Mouse (Mus musculus) hindbrain, embryonic 14.5 days (tissue): ENCODE results near the gene Trpm1. TPM values are rescaled to one million over a fixed set of nuclear protein-coding genes. Genes with fewer than 3 reads are reported as not detected.
"Not testable (repeated sequence)": the region's sequence is repeated elsewhere in the genome, so short reads cannot be mapped to it uniquely, and the experiment has no call there.

ENCODE experiments used
- ATAC-seq: fragments of 200-750 bp; cut with Nextera tagmentation; 2 replicates; pipeline ENCODE4 v1.8.0; 2017; ENCODE audit warnings: moderate number of reproducible peaks, mild to moderate bottlenecking, moderate TSS enrichment, moderate library complexity; ENCODE audit not compliant: low FRiP score
- DNase-seq: peaks from one replicate; pipeline ENCODE4 v3.0.0-alpha.2; 2015; ENCODE audit warnings: low spot score
- H3K27ac ChIP-seq: fragments of 300-500 bp; sonication (generic); 2 replicates; pipeline ENCODE4 v1.5.1; 2014; ENCODE audit warnings: mild to moderate bottlenecking, moderate library complexity
- H3K27me3 ChIP-seq: fragments of 300-500 bp; sonication (generic); 2 replicates; pipeline ENCODE4 v1.6.1; 2014; ENCODE audit warnings: mild to moderate bottlenecking, low read length, mixed read lengths; ENCODE audit not compliant: control insufficient read depth, insufficient read depth
- H3K36me3 ChIP-seq: fragments of 300-500 bp; sonication (generic); replicated peaks from 2 replicates; pipeline ENCODE4 v1.6.1; 2014; ENCODE audit not compliant: control insufficient read depth, insufficient read depth
- H3K4me1 ChIP-seq: fragments of 300-500 bp; sonication (generic); replicated peaks from 2 replicates; pipeline ENCODE4 v1.6.1; 2014; ENCODE audit warnings: antibody characterized with exemption, low read length, mixed read lengths; ENCODE audit not compliant: control insufficient read depth, insufficient read depth
- H3K4me2 ChIP-seq: fragments of 300-500 bp; sonication (generic); replicated peaks from 2 replicates; pipeline ENCODE4 v1.6.1; 2014; ENCODE audit warnings: mild to moderate bottlenecking, moderate library complexity
- H3K4me3 ChIP-seq: fragments of 300-500 bp; sonication (generic); replicated peaks from 2 replicates; pipeline ENCODE4 v1.5.1; 2014; ENCODE audit warnings: mild to moderate bottlenecking, low read length
- H3K9ac ChIP-seq: fragments of 300-500 bp; sonication (generic); 2 replicates; pipeline ENCODE4 v1.6.1; 2014
- H3K9me3 ChIP-seq: fragments of 300-500 bp; sonication (generic); 2 replicates; pipeline ENCODE4 v1.6.1; 2016; ENCODE audit warnings: low read length; ENCODE audit not compliant: control insufficient read depth
- WGBS: fragments of 180-500 bp; shearing (Covaris S2); extraction: QIAGEN DNeasy Blood & Tissue Kit; methylation state at CpG from one replicate; pipeline ENCODE4 v1.1.7; 2014; 5-methylcytosine and 5-hydroxymethylcytosine counted together
- polyA plus RNA-seq: library from polyadenylated mRNA; unstranded; fragments of >200 nt; fragmentation: Nextera tagmentation; extraction: Ambion mirVana; gene quantifications from 2 replicates; pipeline ENCODE4 v1.2.1, GENCODE M21; 2014

Gene Trpm1
- 0.12 and 0.23 TPM in 2 replicates for polyA plus RNA-seq

DNA sequence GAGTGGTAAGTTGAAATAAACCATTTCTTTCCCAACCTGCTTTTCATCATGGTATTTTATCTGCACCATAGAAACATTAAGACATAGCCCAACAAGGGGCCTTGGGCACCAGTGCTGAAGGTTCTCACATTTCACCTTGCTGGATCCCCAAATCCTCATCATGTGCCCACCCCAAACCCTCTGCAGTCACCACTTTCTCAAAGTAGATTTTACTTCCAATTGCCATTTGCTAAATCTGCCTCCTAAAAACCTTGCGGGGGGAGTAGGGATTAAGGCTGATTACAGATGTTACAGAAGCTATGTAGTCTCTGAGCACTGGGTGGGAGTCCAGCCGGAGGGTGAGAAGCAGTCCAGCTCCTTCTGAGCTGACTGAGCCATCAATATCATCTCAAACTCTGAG is at the start of gene Trpm1:
TSS of gene Trpm1 (plus strand) at position 301 of the 400 bp plus-strand sequence.
- Histone ChIP-seq H3K9me3 (no peaks in the 10 kb centered on the region), H3K4me3 (no peak within 1 kb of the TSS), H3K9ac (no peak within 1 kb of the TSS), H3K4me2 (no peak within 1 kb of the TSS), H3K4me1 (peaks cover 7% of the 10 kb centered on the region; the same call in 1 of the 2 replicates), H3K36me3 (no peaks in the 10 kb centered on the region), H3K27me3 (no peaks in the 10 kb centered on the region), H3K27ac (no peak within 1 kb of the TSS)
- 91% methylated on average over 2 of the region's 2 CpGs for WGBS
- ATAC-seq (no peak), DNase-seq (no peak)

DNA sequence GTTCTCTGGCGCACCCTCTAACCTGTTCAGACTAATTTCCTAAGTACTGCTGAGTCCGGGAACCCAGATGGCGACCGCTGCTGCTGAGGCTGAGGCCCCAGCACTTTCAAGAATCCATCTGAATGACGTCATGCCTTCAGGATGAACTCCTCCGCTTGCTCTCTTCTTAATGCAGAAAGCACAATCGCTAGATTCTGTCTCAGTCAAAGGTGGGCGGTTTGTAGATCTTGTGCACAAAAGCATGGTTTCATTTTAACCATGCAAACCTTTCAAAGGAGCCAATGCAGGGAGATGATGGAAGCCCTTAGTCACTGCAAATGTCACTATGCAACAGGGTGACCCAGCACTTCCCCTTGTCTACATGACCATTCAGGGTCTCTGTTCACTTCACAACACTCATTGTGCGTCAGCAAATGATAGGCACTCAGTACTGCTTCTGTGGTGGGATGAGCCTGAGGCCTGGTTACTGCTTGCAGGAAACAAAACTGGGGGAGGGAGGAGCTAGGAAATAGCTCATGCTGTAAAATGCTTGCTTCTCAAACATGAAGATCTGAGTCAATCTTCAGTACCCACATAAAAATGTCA is 31.4 kb upstream of the Trpm1 start:
- H3K27me3 ChIP-seq = no peaks in the 10 kb centered on the region
- WGBS = 82% methylated on average over 9 of the region's 9 CpGs
- H3K36me3 ChIP-seq = no peaks in the 10 kb centered on the region
- H3K9ac ChIP-seq = no peak overlapping the region
- ATAC-seq = no peak
- no peaks in the 10 kb centered on the region for H3K4me1 ChIP-seq
- H3K4me2 ChIP-seq = no peak overlapping the region
- no peak overlapping the region for H3K27ac ChIP-seq
- H3K4me3 ChIP-seq = no peak overlapping the region
- no peak for DNase-seq
- H3K9me3 ChIP-seq = no peaks in the 10 kb centered on the region

- Histone ChIP-seq H3K36me3 (no peaks in the 10 kb centered on the region), H3K4me1 (no peaks in the 10 kb centered on the region), H3K27ac (no peak overlapping the region), H3K27me3 (no peaks in the 10 kb centered on the region), H3K4me2 (no peak overlapping the region), H3K9me3 (no peaks in the 10 kb centered on the region), H3K4me3 (no peak overlapping the region), H3K9ac (no peak overlapping the region)
- DNase-seq = no peak
- ATAC-seq = no peak
- 93% methylated on average over 4 of the region's 4 CpGs for WGBS
These were observed 29.9 kb upstream of the Trpm1 start for GRCm38 (mm10) chr7:64123721-64124120.

- H3K36me3 ChIP-seq, H3K4me1 ChIP-seq, H3K4me3 ChIP-seq, H3K9ac ChIP-seq, DNase-seq, ATAC-seq, H3K27ac ChIP-seq, H3K4me2 ChIP-seq, H3K27me3 ChIP-seq, H3K9me3 ChIP-seq: not testable (repeated sequence)
- WGBS = 93% methylated on average over 8 of the region's 9 CpGs
These were observed 27.6 kb upstream of the Trpm1 start for GRCm38 (mm10) chr7:64125994-64126393.

- Histone ChIP-seq H3K36me3 (no peaks in the 10 kb centered on the region), H3K9me3 (no peaks in the 10 kb centered on the region), H3K9ac (no peak overlapping the region), H3K4me2 (no peak overlapping the region), H3K27ac (no peak overlapping the region), H3K4me3 (no peak overlapping the region), H3K27me3 (no peaks in the 10 kb centered on the region), H3K4me1 (no peaks in the 10 kb centered on the region)
- 87% methylated on average over 2 of the region's 2 CpGs for WGBS
- ATAC-seq (no peak), DNase-seq (no peak)
These were observed 13.8 kb upstream of the Trpm1 start for GRCm38 (mm10) chr7:64139866-64140265.

- DNase-seq (no peak), ATAC-seq (no peak)
- no peak overlapping the region for H3K27ac ChIP-seq
- no peaks in the 10 kb centered on the region for H3K4me1 ChIP-seq
- no peaks in the 10 kb centered on the region for H3K9me3 ChIP-seq
- H3K9ac ChIP-seq = no peak overlapping the region
- no peaks in the 10 kb centered on the region for H3K27me3 ChIP-seq
- H3K4me3 ChIP-seq = no peak overlapping the region
- H3K36me3 ChIP-seq = no peaks in the 10 kb centered on the region
- WGBS = 93% methylated on average over 19 of the region's 19 CpGs
- H3K4me2 ChIP-seq = no peak overlapping the region
These were observed 12.2 kb upstream of the Trpm1 start for GRCm38 (mm10) chr7:64141301-64142032.

- H3K9me3 ChIP-seq = no peaks in the 10 kb centered on the region
- no peak overlapping the region for H3K9ac ChIP-seq
- H3K4me3 ChIP-seq = no peak overlapping the region
- WGBS = 66% methylated on average over 2 of the region's 2 CpGs
- DNase-seq (no peak), ATAC-seq (no peak)
- H3K27me3 ChIP-seq = no peaks in the 10 kb centered on the region
- no peaks in the 10 kb centered on the region for H3K4me1 ChIP-seq
- H3K36me3 ChIP-seq = no peaks in the 10 kb centered on the region
- no peak overlapping the region for H3K4me2 ChIP-seq
- no peak overlapping the region for H3K27ac ChIP-seq
These were observed 4.3 kb upstream of the Trpm1 start for GRCm38 (mm10) chr7:64149337-64149736.

- Histone ChIP-seq H3K4me2 (no peak overlapping the region), H3K4me1 (no peaks in the 10 kb centered on the region), H3K27ac (no peak overlapping the region), H3K27me3 (no peaks in the 10 kb centered on the region), H3K9me3 (no peaks in the 10 kb centered on the region), H3K9ac (no peak overlapping the region), H3K36me3 (no peaks in the 10 kb centered on the region), H3K4me3 (no peak overlapping the region)
- no peak for ATAC-seq
- 42% methylated on average over 2 of the region's 2 CpGs for WGBS
- peak; percentile 35 for DNase-seq
These were observed 3.9 kb upstream of the Trpm1 start for GRCm38 (mm10) chr7:64149747-64150146.

- peaks cover 6% of the 10 kb centered on the region; the same call in 1 of the 2 replicates for H3K4me1 ChIP-seq
- DNase-seq (no peak), ATAC-seq (no peak)
- 63% methylated on average over 6 of the region's 6 CpGs for WGBS
- H3K27ac ChIP-seq = no peak overlapping the region
- H3K36me3 ChIP-seq = no peaks in the 10 kb centered on the region
- H3K9ac ChIP-seq = no peak overlapping the region
- no peak overlapping the region for H3K4me2 ChIP-seq
- H3K27me3 ChIP-seq = no peaks in the 10 kb centered on the region
- H3K4me3 ChIP-seq = no peak overlapping the region
- no peaks in the 10 kb centered on the region for H3K9me3 ChIP-seq
These were observed 3.1 kb upstream of the Trpm1 start for GRCm38 (mm10) chr7:64150436-64151080.
